Mouse (Mus musculus): ENCODE data around the gene Gm4787. TPM values are rescaled to one million over a fixed set of nuclear protein-coding genes. Genes with fewer than 3 reads are reported as not detected.
A peak's percentile ranks its signal among the peaks of the same experiment; 100 is the strongest.
"Not testable (repeated sequence)": the region's sequence is repeated elsewhere in the genome, so short reads cannot be mapped to it uniquely, and the experiment has no call there.

The Gm4787 gene
- 1 to 10 TPM; 1.9 to 2.2 TPM for total RNA-seq (2021)

DNA sequence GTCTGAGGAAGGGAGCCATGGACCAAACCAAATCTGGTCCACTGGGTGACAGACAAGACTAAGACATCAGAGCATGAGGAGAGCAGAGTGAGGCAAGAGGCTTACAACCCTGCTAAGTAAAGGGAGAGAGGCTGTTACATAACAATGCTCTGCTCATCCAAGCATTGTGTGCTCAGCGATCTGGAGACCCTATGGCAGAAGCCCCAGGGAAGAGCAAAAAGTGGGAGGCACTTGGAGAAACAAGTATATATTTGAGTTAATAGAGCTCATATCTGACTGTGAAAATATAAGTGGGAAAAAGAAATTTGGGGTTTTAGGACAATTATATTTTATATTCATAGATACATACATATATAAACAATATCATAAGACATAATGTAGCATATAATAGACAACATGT, at the start of gene Gm4787:
Gene Gm4787 (minus strand): TSS at position 101 of the 400 bp plus-strand sequence.
- DNase-seq; intact Hi-C loops (cut with DNase I): not testable (repeated sequence)

DNA sequence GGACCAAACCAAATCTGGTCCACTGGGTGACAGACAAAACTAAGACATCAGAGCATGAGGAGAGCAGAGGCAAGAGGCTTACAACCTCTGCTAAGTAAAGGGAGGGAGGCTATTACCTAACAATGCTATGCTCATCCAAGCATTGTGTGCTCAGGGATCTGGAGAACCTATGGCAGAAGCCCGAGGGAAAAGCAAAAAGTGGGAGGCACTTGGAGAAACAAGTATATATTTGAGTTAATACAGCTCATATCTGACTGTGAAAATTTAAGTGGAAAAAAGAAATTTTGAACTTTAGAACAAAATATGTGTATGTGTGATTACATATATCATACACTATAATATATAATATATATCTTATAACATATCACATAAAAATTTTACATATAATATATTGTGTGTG, 42.6 kb upstream of the Gm4787 start, which contains the start of gene Adam4:
Gene Adam4 (minus strand): TSS at position 101 of the 400 bp plus-strand sequence.
- intact Hi-C loops (cut with DNase I): no loop called here
- DNase-seq: no peak

- no peak for DNase-seq
Observed at GRCm38 (mm10) chr12:81413211-81413610, 33.9 kb upstream of the Gm4787 start.

GRCm38 (mm10) chr12:81408966-81409365, 29.7 kb upstream of the Gm4787 start:
- intact Hi-C loops (cut with DNase I): no loop called here
- DNase-seq: no peak

More at GRCm38 (mm10) chr12:81413211-81413610, 33.9 kb upstream of the Gm4787 start:
- intact Hi-C loops (cut with DNase I): no loop called here

DNA sequence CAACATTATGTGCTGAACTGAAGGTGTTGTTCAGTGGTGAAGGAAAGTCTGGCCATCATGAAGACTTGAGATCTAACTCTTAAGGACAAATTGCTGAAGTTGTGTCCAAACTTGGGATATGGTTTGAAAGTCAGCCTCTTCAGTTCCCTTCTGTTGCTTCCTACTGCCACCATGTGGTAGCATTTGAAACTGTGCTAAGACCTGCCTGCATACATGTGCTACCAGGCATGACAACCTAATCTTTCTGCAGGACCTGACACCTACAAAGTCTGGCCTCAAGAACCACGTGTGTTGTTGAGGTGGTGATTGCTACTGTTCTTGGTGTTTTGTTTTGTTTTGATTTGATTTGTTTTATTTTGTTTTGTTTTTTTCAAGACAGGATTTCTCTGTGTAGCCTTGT, 22.9 kb upstream of the Gm4787 start:
- DNase-seq: peak; percentile 68
- intact Hi-C loops (cut with DNase I): loop anchor here (2.0 to 5.0 kb wide), 2 partner anchors 200 to 417 kb away; no protein-coding TSS in a partner anchor

DNA sequence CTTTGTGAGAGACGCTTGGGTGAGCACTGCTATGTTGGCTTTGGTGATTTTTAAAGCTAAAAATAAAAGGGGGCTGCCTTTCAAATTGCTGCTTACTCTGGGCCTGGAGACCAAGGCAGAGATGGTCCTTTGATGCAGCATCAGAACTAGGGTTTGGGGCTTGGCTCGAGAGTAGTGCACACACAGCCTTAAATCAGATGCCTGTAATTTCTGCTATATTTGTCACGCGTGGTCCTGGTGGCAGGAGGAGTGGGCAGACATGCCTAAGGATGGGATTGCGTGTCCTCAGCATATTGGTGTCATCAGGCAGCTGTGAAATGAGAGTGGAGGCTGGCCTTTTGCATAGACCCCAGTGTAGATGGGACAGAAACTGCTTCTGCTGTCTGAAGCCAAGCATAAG, 45.4 kb downstream of the Gm4787 start:
- DNase-seq: no peak
- intact Hi-C loops (cut with DNase I): no loop called here

DNA sequence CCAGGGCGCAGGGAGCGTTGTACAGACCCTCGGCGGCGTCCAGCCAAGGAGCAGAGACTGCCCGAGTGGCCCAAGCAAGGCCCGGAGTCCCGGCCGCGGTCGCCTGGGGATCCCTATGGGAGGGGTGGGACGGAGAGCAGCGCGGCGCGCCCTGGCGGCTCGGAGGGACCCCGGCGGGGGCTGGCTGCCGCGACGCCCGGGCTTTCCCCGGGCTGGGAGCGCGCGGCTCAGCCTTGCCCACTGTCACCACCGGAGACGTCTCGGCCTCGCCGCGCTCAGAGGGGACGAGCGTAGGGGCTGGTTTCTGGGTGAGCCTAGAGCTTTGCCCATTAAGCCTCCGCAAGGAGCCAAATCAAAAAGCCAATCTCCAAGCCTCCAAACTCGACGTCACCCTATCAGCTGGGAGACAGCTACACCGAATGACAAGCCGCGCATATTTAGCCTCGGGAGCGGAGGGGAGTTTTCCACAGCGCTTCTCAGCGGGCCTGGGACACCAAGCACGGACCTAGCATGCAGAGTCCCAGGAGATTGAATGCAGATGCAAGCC, 46.3 kb downstream of the Gm4787 start, which contains the start of gene Slc8a3:
Gene Slc8a3 (minus strand): TSS at position 306 of the 547 bp plus-strand sequence.
- intact Hi-C loops (cut with DNase I): no loop called here
- peak; percentile 52 for DNase-seq

- peak; percentile 66 for DNase-seq
- intact Hi-C loops (cut with DNase I): no loop called here
Observed at GRCm38 (mm10) chr12:81331937-81332874, 47.1 kb downstream of the Gm4787 start.

DNA sequence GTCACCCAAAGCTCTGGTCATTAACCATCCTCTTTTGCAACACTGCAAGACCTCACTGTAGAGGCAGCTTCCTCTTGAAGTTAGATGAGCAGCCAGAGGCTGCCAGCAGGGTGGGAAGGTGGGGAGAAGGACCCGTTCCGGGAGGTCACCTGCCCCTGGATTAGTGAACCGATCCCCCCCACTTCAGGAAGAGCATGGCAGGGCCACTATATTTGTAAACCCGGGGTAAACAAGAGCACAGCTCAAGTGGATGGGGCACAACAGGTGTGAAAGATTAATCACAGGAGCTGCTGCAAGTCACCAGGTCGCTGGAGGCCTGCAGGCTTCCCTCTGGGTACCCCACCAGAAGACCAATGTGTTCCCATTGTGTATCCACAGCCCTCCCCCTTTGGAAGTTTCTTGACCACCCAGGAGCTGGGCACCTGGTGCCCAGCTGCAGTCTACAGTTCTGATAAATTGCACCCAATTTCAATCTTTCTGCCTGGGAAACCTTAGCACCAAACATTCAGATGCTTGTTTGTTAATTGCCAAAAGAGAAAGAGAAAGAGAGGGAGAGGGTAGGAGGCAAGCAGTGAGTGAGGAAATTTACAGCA, 48.1 kb downstream of the Gm4787 start:
- DNase-seq: no peak
- intact Hi-C loops (cut with DNase I): no loop called here

Other genes starting within 250 kb of the Gm4787 start
- 10 to 100 TPM; 28.8 to 35.6 TPM for gene Slc8a3, start 46.3 kb downstream of the Gm4787 start, total RNA-seq (2021)
- 1 to 10 TPM; 2.4 to 3.1 TPM for gene Adam4, start 42.5 kb upstream of the Gm4787 start, total RNA-seq (2021)
- gene Cox16, start 105.7 kb upstream of the Gm4787 start, total RNA-seq (2021): 10 to 100 TPM; 39.8 to 53.3 TPM
- gene Gm20498, start 153.4 kb upstream of the Gm4787 start, total RNA-seq (2021): 10 to 100 TPM; 31.2 to 34.2 TPM
- gene Synj2bp, start 153.4 kb upstream of the Gm4787 start, total RNA-seq (2021): 10 to 100 TPM; 20.1 to 24.2 TPM
- gene Adam21, start 189.0 kb upstream of the Gm4787 start, total RNA-seq (2021): under 1 TPM; 0.70 to 0.88 TPM
- 10 to 100 TPM; 22.4 to 28.1 TPM for gene Med6, start 215.5 kb upstream of the Gm4787 start, total RNA-seq (2021)